Mouse (Mus musculus): ENCODE results near the gene Car2. TPM values are rescaled to one million over a fixed set of nuclear protein-coding genes. Genes with fewer than 3 reads are reported as not detected.

The Car2 gene
- polyA plus RNA-seq, 2 experiments: 1,504 to 2,373 TPM

- DNase-seq (ENCODE audit: low read depth in 3 of 3, low spot score in 3 of 3) (no peak), ATAC-seq (ENCODE audit: insufficient read depth) (no peak)
- whole genome bisulfite sequencing (ENCODE audit: insufficient replicate concordance): 49% methylated on average over 4 of the region's 4 CpGs
- TF ChIP-seq EP300 (IDR thresholded peaks at IDR 0.05; ENCODE audit: low read depth): no peak
- no peak for TF ChIP-seq CTCF (IDR thresholded peaks at IDR 0.05; ENCODE audit: low read depth)
- H3K9ac ChIP-seq (replicated peaks): no peak overlapping the region
- no peaks in the 10 kb centered on the region for H3K4me1 ChIP-seq (replicated peaks; ENCODE audit: control insufficient read depth in 2 of 2, insufficient read depth in 2 of 2, low read length in 1 of 2)
- H3K9me3 ChIP-seq (ENCODE audit: control insufficient read depth, low read length): no peaks in the 10 kb centered on the region
- no peak overlapping the region for H3K4me2 ChIP-seq (ENCODE audit: low read depth)
- H3K27ac ChIP-seq: no peak overlapping the region
- H3K27me3 ChIP-seq (ENCODE audit: control insufficient read depth, insufficient read depth, low read length): peaks cover 9% of the 10 kb centered on the region
- H3K36me3 ChIP-seq (replicated peaks; ENCODE audit: control insufficient read depth, insufficient read depth, low read depth): no peaks in the 10 kb centered on the region
- H3K4me3 ChIP-seq (ENCODE audit: insufficient read depth in 1 of 2, low read depth in 2 of 2, low read length in 2 of 2): no peak overlapping the region
Observed at GRCm38 (mm10) chr3:14861787-14862186, 24.3 kb upstream of the Car2 start.

DNA sequence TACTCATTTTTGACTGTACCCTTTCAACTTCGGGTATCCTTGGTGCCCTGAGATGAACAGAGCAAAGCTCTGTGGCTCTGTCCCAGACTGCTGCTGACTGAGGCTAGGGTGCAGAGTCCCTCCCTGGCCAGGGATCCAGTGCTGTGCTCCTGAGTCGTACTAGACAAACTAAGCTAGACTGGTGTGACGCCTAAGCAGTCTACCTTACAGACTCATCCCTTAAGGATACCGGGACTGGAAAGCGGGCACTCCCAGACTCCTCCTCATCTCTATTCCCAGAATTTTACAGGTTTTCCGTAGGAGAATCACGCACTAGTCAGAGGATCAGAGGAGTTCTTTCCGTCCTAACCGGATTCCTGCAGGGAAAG lies 23.4 kb upstream of the Car2 start:
- no peaks in the 10 kb centered on the region for H3K36me3 ChIP-seq (replicated peaks; ENCODE audit: control insufficient read depth, insufficient read depth, low read depth)
- no peak overlapping the region for H3K27ac ChIP-seq
- TF ChIP-seq CTCF (IDR thresholded peaks at IDR 0.05; ENCODE audit: low read depth) (no peak), EP300 (IDR thresholded peaks at IDR 0.05; ENCODE audit: low read depth) (no peak)
- ATAC-seq (ENCODE audit: insufficient read depth) (no peak; the same call in 1 of the 2 replicates), DNase-seq (ENCODE audit: low read depth in 3 of 3, low spot score in 3 of 3) (no peak)
- H3K9ac ChIP-seq (replicated peaks): no peak overlapping the region
- no peaks in the 10 kb centered on the region for H3K9me3 ChIP-seq (ENCODE audit: control insufficient read depth, low read length)
- H3K4me2 ChIP-seq (ENCODE audit: low read depth): peak overlapping the region; percentile 51
- peak overlapping the region; percentile 31 to 44 for H3K4me3 ChIP-seq (ENCODE audit: insufficient read depth in 1 of 2, low read depth in 2 of 2, low read length in 2 of 2)
- no peaks in the 10 kb centered on the region for H3K4me1 ChIP-seq (replicated peaks; ENCODE audit: control insufficient read depth in 2 of 2, insufficient read depth in 2 of 2, low read length in 1 of 2)
- peaks cover 9% of the 10 kb centered on the region for H3K27me3 ChIP-seq (ENCODE audit: control insufficient read depth, insufficient read depth, low read length)
- 3% methylated on average over 9 of the region's 9 CpGs for WGBS (ENCODE audit: insufficient replicate concordance)

- peaks cover 9% of the 10 kb centered on the region for H3K27me3 ChIP-seq (ENCODE audit: control insufficient read depth, insufficient read depth, low read length)
- no peaks in the 10 kb centered on the region for H3K9me3 ChIP-seq (ENCODE audit: control insufficient read depth, low read length)
- ATAC-seq (ENCODE audit: insufficient read depth) (peak; percentile 39; the same call in 1 of the 2 replicates), DNase-seq (ENCODE audit: low read depth in 3 of 3, low spot score in 3 of 3) (no peak)
- 3% methylated on average over 17 of the region's 18 CpGs for WGBS (ENCODE audit: insufficient replicate concordance)
- peak within 1 kb of the TSS; percentile 31 to 44 for H3K4me3 ChIP-seq (ENCODE audit: insufficient read depth in 1 of 2, low read depth in 2 of 2, low read length in 2 of 2)
- no peak within 1 kb of the TSS for H3K27ac ChIP-seq
- no peak for TF ChIP-seq CTCF (IDR thresholded peaks at IDR 0.05; ENCODE audit: low read depth)
- TF ChIP-seq EP300 (IDR thresholded peaks at IDR 0.05; ENCODE audit: low read depth): no peak
- no peaks in the 10 kb centered on the region for H3K4me1 ChIP-seq (replicated peaks; ENCODE audit: control insufficient read depth in 2 of 2, insufficient read depth in 2 of 2, low read length in 1 of 2)
- peak within 1 kb of the TSS; percentile 51 for H3K4me2 ChIP-seq (ENCODE audit: low read depth)
- H3K9ac ChIP-seq (replicated peaks): no peak within 1 kb of the TSS
- H3K36me3 ChIP-seq (replicated peaks; ENCODE audit: control insufficient read depth, insufficient read depth, low read depth): no peaks in the 10 kb centered on the region
Observed at GRCm38 (mm10) chr3:14863022-14863711, 22.9 kb upstream of the Car2 start, which contains the start of gene Car3. TSS of gene Car3 (plus strand) at chr3:14863512.

- TF ChIP-seq EP300 (IDR thresholded peaks at IDR 0.05; ENCODE audit: low read depth): no peak
- TF ChIP-seq CTCF (IDR thresholded peaks at IDR 0.05; ENCODE audit: low read depth): no peak
- H3K4me3 ChIP-seq (ENCODE audit: insufficient read depth in 1 of 2, low read depth in 2 of 2, low read length in 2 of 2): no peak overlapping the region
- H3K36me3 ChIP-seq (replicated peaks; ENCODE audit: control insufficient read depth, insufficient read depth, low read depth): no peaks in the 10 kb centered on the region
- H3K4me1 ChIP-seq (replicated peaks; ENCODE audit: control insufficient read depth in 2 of 2, insufficient read depth in 2 of 2, low read length in 1 of 2): no peaks in the 10 kb centered on the region
- H3K27ac ChIP-seq: no peak overlapping the region
- H3K4me2 ChIP-seq (ENCODE audit: low read depth): no peak overlapping the region
- no peak for DNase-seq (ENCODE audit: low read depth in 3 of 3, low spot score in 3 of 3)
- no peaks in the 10 kb centered on the region for H3K9me3 ChIP-seq (ENCODE audit: control insufficient read depth, low read length)
- WGBS (ENCODE audit: insufficient replicate concordance): 59% methylated on average over 2 of the region's 2 CpGs
- peaks cover 9% of the 10 kb centered on the region for H3K27me3 ChIP-seq (ENCODE audit: control insufficient read depth, insufficient read depth, low read length)
- no peak overlapping the region for H3K9ac ChIP-seq (replicated peaks)
- ATAC-seq (ENCODE audit: insufficient read depth): peak; percentile 38; the same call in 1 of the 2 replicates
Observed at GRCm38 (mm10) chr3:14863922-14864321, 22.2 kb upstream of the Car2 start.

DNA sequence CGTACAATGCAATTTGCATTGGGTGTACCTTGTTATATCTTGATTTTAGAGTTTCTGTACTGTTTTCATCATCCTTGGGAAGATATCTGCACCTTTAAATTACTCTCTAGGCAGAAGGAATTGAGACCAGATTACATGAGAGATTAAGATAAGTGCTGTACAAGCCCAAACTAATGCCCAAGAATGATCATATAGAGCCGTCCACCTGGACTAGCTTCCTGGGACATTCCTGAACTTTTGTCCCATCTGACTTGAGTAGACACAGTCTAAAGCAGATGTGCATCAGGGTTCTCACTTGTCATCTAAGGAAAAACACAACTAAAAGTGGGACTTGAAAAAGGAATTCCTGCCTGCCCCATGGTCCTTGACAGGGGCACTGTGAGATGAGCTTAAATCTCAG lies 20.1 kb upstream of the Car2 start:
- no peak overlapping the region for H3K9ac ChIP-seq (replicated peaks)
- DNase-seq (ENCODE audit: low read depth in 3 of 3, low spot score in 3 of 3) (no peak), ATAC-seq (ENCODE audit: insufficient read depth) (no peak)
- 54% methylated on average over 2 of the region's 2 CpGs for WGBS (ENCODE audit: insufficient replicate concordance)
- H3K4me2 ChIP-seq (ENCODE audit: low read depth): no peak overlapping the region
- H3K4me3 ChIP-seq (ENCODE audit: insufficient read depth in 1 of 2, low read depth in 2 of 2, low read length in 2 of 2): no peak overlapping the region
- no peak overlapping the region for H3K27ac ChIP-seq
- H3K36me3 ChIP-seq (replicated peaks; ENCODE audit: control insufficient read depth, insufficient read depth, low read depth): no peaks in the 10 kb centered on the region
- H3K4me1 ChIP-seq (replicated peaks; ENCODE audit: control insufficient read depth in 2 of 2, insufficient read depth in 2 of 2, low read length in 1 of 2): peaks cover 0 to 4% of the 10 kb centered on the region in 2 experiments; a peak in 1 of 4 replicates
- TF ChIP-seq EP300 (IDR thresholded peaks at IDR 0.05; ENCODE audit: low read depth) (no peak), CTCF (IDR thresholded peaks at IDR 0.05; ENCODE audit: low read depth) (no peak)
- H3K27me3 ChIP-seq (ENCODE audit: control insufficient read depth, insufficient read depth, low read length): peaks cover 9% of the 10 kb centered on the region
- no peaks in the 10 kb centered on the region for H3K9me3 ChIP-seq (ENCODE audit: control insufficient read depth, low read length)

All from liver, embryonic 14.5 days (tissue).